8 mouse cellular contexts compared by ENCODE assay signal in genomic region chr16:4683193-4683580, GRCm38 (mm10). TPM values are rescaled to one million over a fixed set of nuclear protein-coding genes. Genes with fewer than 3 reads are reported as not detected.
A peak's percentile ranks its signal among the peaks of the same experiment; 100 is the strongest.
DNase-seq lines count a peak whose midpoint lies in the region; ATAC-seq lines count a peak whose summit lies in the region.

No protein-coding gene starts in this region.

- ATAC-seq in heart, embryonic 14.5 days (ENCODE audit: insufficient number of reproducible peaks, insufficient read depth, low FRiP score, low read depth) = no peak
- ATAC-seq in hindbrain, embryonic 11.5 days (ENCODE audit: low FRiP score) = no peak
- peak; percentile 43 for ATAC-seq in megakaryocyte-erythroid progenitor cell, adult 5-6 weeks (replicated peaks; ENCODE audit: low FRiP score, low TSS enrichment, poor library complexity, severe bottlenecking)

- H3K36me3 ChIP-seq in heart, embryonic 14.5 days (ENCODE audit: control insufficient read depth, insufficient read depth, low read length) = peaks cover 16% of the 10 kb centered on the region
- no peaks in the 10 kb centered on the region for H3K36me3 ChIP-seq in hindbrain, embryonic 11.5 days (ENCODE audit: control insufficient read depth, insufficient read depth, low read length)

- no peaks in the 10 kb centered on the region for H3K27me3 ChIP-seq in heart, embryonic 14.5 days (ENCODE audit: control insufficient read depth, insufficient read depth, low read length)
- H3K27me3 ChIP-seq in hindbrain, embryonic 11.5 days (ENCODE audit: control insufficient read depth, insufficient read depth, low read length) = no peaks in the 10 kb centered on the region

- WGBS in heart, embryonic 14.5 days = 24% methylated on average over 9 of the region's 9 CpGs
- WGBS in hindbrain, embryonic 11.5 days = 34% methylated on average over 9 of the region's 9 CpGs

- H3K9me3 ChIP-seq in heart, embryonic 14.5 days (ENCODE audit: control insufficient read depth, low read length) = no peaks in the 10 kb centered on the region
- no peaks in the 10 kb centered on the region for H3K9me3 ChIP-seq in hindbrain, embryonic 11.5 days (ENCODE audit: control insufficient read depth, low read length)

- H3K27ac ChIP-seq in heart, embryonic 14.5 days (replicated peaks in 1 of 2; ENCODE audit: control insufficient read depth in 1 of 2, insufficient read depth in 1 of 2, low read depth in 2 of 2, low read length in 2 of 2) = peak overlapping the region; percentile 74 to 86
- peak overlapping the region; percentile 2; the same call in 1 of the 2 replicates for H3K27ac ChIP-seq in hindbrain, embryonic 11.5 days (ENCODE audit: low read depth, low read length)

- no peak for DNase-seq in heart, adult 9 months (ENCODE audit: low spot score in 2 of 2)
- peak; percentile 79 for DNase-seq in NIH3T3 (ENCODE audit: low read depth)
- DNase-seq in hindbrain, embryonic 11.5 days (ENCODE audit: low spot score) = no peak
- no peak for DNase-seq in ovary, postnatal 36 days (ENCODE audit: low spot score)
- no peak for DNase-seq in urinary bladder, postnatal 25 days (ENCODE audit: low spot score)
- no peak for DNase-seq in layer of hippocampus, adult 11-12 months (ENCODE audit: low spot score)

- H3K9ac ChIP-seq in heart, embryonic 14.5 days (ENCODE audit: low read length) = peak overlapping the region; percentile 96
- H3K9ac ChIP-seq in hindbrain, embryonic 11.5 days (ENCODE audit: low read depth, low read length) = peak overlapping the region; percentile 59

- H3K4me2 ChIP-seq in heart, embryonic 14.5 days (ENCODE audit: low read length) = peak overlapping the region; percentile 97
- peak overlapping the region; percentile 83 for H3K4me2 ChIP-seq in hindbrain, embryonic 11.5 days (replicated peaks; ENCODE audit: low read depth, low read length)

- peaks cover 3 to 26% of the 10 kb centered on the region in 2 experiments; a peak in 3 of 4 replicates for H3K4me1 ChIP-seq in heart, embryonic 14.5 days (ENCODE audit: control insufficient read depth in 2 of 2, insufficient read depth in 2 of 2, low read length in 2 of 2)
- H3K4me1 ChIP-seq in hindbrain, embryonic 11.5 days (replicated peaks; ENCODE audit: control insufficient read depth, insufficient read depth, low read length) = peaks cover 7% of the 10 kb centered on the region

- H3K4me3 ChIP-seq in heart, embryonic 14.5 days (ENCODE audit: control insufficient read depth in 1 of 2, insufficient read depth in 1 of 2, low read depth in 1 of 2, low read length in 2 of 2) = peak overlapping the region; percentile 70 to 98
- H3K4me3 ChIP-seq in hindbrain, embryonic 11.5 days (ENCODE audit: low read depth, low read length) = peak overlapping the region; percentile 88

RNA-seq across cellular contexts. Expression of gene Coro7, which starts 3.6 kb away (rescaled TPM):
- 11.9 TPM in 2 replicates for polyA plus RNA-seq in heart, embryonic 14.5 days (2014; fragmentation: Nextera tagmentation; extraction: Ambion mirVana)
- 14.4 and 15.0 TPM in 2 replicates for polyA plus RNA-seq in hindbrain, embryonic 11.5 days (2014; fragmentation: Nextera tagmentation; extraction: Ambion mirVana)
- total RNA-seq in megakaryocyte-erythroid progenitor cell, adult 5-6 weeks (2014; fragmentation: Nextera tagmentation) = 48.2 and 78.5 TPM in 2 replicates
- total RNA-seq in megakaryocyte-erythroid progenitor cell, adult 5-6 weeks (2017) = 10.4 and 15.7 TPM in 2 replicates

RNA-seq across cellular contexts. Expression of gene Nmral1, which starts 36.0 kb away (rescaled TPM):
- 28.4 and 36.1 TPM in 2 replicates for polyA plus RNA-seq in heart, embryonic 14.5 days (2014; fragmentation: Nextera tagmentation; extraction: Ambion mirVana)
- 147 and 162 TPM in 2 replicates for polyA plus RNA-seq in hindbrain, embryonic 11.5 days (2014; fragmentation: Nextera tagmentation; extraction: Ambion mirVana)
- 72.1 and 80.1 TPM in 2 replicates for total RNA-seq in megakaryocyte-erythroid progenitor cell, adult 5-6 weeks (2014; fragmentation: Nextera tagmentation)
- total RNA-seq in megakaryocyte-erythroid progenitor cell, adult 5-6 weeks (2017) = 81.5 and 95.5 TPM in 2 replicates

RNA-seq across cellular contexts. Expression of gene Hmox2, which starts 43.0 kb away (rescaled TPM):
- 87.1 and 103 TPM in 2 replicates for polyA plus RNA-seq in heart, embryonic 14.5 days (2014; fragmentation: Nextera tagmentation; extraction: Ambion mirVana)
- polyA plus RNA-seq in hindbrain, embryonic 11.5 days (2014; fragmentation: Nextera tagmentation; extraction: Ambion mirVana) = 91.3 and 96.4 TPM in 2 replicates
- total RNA-seq in megakaryocyte-erythroid progenitor cell, adult 5-6 weeks (2014; fragmentation: Nextera tagmentation) = 28.4 and 31.9 TPM in 2 replicates
- 43.8 and 49.9 TPM in 2 replicates for total RNA-seq in megakaryocyte-erythroid progenitor cell, adult 5-6 weeks (2017)

RNA-seq across cellular contexts. Expression of gene Dnaja3, which starts 43.4 kb away (rescaled TPM):
- polyA plus RNA-seq in heart, embryonic 14.5 days (2014; fragmentation: Nextera tagmentation; extraction: Ambion mirVana) = 68.9 and 70.3 TPM in 2 replicates
- polyA plus RNA-seq in hindbrain, embryonic 11.5 days (2014; fragmentation: Nextera tagmentation; extraction: Ambion mirVana) = 49.1 and 54.0 TPM in 2 replicates
- total RNA-seq in megakaryocyte-erythroid progenitor cell, adult 5-6 weeks (2014; fragmentation: Nextera tagmentation) = 56.5 and 81.2 TPM in 2 replicates
- 71.0 and 106 TPM in 2 replicates for total RNA-seq in megakaryocyte-erythroid progenitor cell, adult 5-6 weeks (2017)

RNA-seq across cellular contexts. Expression of gene Vasn, which starts 43.4 kb away (rescaled TPM):
- 11.9 and 12.8 TPM in 2 replicates for polyA plus RNA-seq in heart, embryonic 14.5 days (2014; fragmentation: Nextera tagmentation; extraction: Ambion mirVana)
- polyA plus RNA-seq in hindbrain, embryonic 11.5 days (2014; fragmentation: Nextera tagmentation; extraction: Ambion mirVana) = 7.9 and 9.4 TPM in 2 replicates
- not detected in 2 replicates for total RNA-seq in megakaryocyte-erythroid progenitor cell, adult 5-6 weeks (2014; fragmentation: Nextera tagmentation)
- 0.38 and 0.65 TPM in 2 replicates for total RNA-seq in megakaryocyte-erythroid progenitor cell, adult 5-6 weeks (2017)
